9 mouse cellular contexts compared by ENCODE assay signal in genomic region chr12:58545832-58546538, GRCm38 (mm10).
A peak's percentile ranks its signal among the peaks of the same experiment; 100 is the strongest.
DNase-seq lines count a peak whose midpoint lies in the region; ATAC-seq and TF ChIP-seq lines count a peak whose summit lies in the region.
"Had no signal": no experiment of that assay in that cellular context is flagged by ENCODE, and none has a peak within 500 bp of the region (broad histone marks: within the 10 kb centered on the region; RNA-seq: fewer than 3 reads in every experiment).

No protein-coding gene starts in this region.

- 44% methylated on average over 4 of the region's 4 CpGs for WGBS in forebrain, embryonic 13.5 days
- 90% methylated on average over 4 of the region's 4 CpGs for WGBS in forebrain, embryonic 10.5 days
- whole genome bisulfite sequencing in midbrain, embryonic 13.5 days = 87% methylated on average over 4 of the region's 4 CpGs
- WGBS in midbrain, embryonic 10.5 days = 88% methylated on average over 4 of the region's 4 CpGs
- WGBS in midbrain, postnatal 0 days = 68% methylated on average over 4 of the region's 4 CpGs

- no peak overlapping the region; the same call in 1 of the 2 replicates for H3K27ac ChIP-seq in forebrain, embryonic 13.5 days
- no peak overlapping the region for H3K27ac ChIP-seq in forebrain, embryonic 10.5 days
- H3K27ac ChIP-seq in midbrain, embryonic 13.5 days = no peak overlapping the region
- no peak overlapping the region for H3K27ac ChIP-seq in midbrain, embryonic 10.5 days (replicated peaks)
- no peak overlapping the region for H3K27ac ChIP-seq in midbrain, postnatal 0 days (ENCODE audit: low read depth, low read length)
- H3K27ac ChIP-seq: liver, embryonic 13.5 days had no signal

- H3K4me1 ChIP-seq in forebrain, embryonic 13.5 days = peaks cover 14% of the 10 kb centered on the region
- peaks cover 11% of the 10 kb centered on the region for H3K4me1 ChIP-seq in forebrain, embryonic 10.5 days
- H3K4me1 ChIP-seq in midbrain, embryonic 13.5 days (replicated peaks) = peaks cover 6% of the 10 kb centered on the region
- H3K4me1 ChIP-seq in midbrain, embryonic 10.5 days = peaks cover 10% of the 10 kb centered on the region
- no peaks in the 10 kb centered on the region for H3K4me1 ChIP-seq in midbrain, postnatal 0 days (ENCODE audit: insufficient read depth, low read length)
- H3K4me1 ChIP-seq: liver, embryonic 13.5 days had no signal

- no peaks in the 10 kb centered on the region for H3K27me3 ChIP-seq in forebrain, embryonic 13.5 days
- no peaks in the 10 kb centered on the region for H3K27me3 ChIP-seq in forebrain, embryonic 10.5 days (ENCODE audit: poor library complexity, severe bottlenecking)
- H3K27me3 ChIP-seq in midbrain, embryonic 13.5 days = no peaks in the 10 kb centered on the region
- H3K27me3 ChIP-seq in midbrain, embryonic 10.5 days (ENCODE audit: low read depth, poor library complexity, severe bottlenecking) = no peaks in the 10 kb centered on the region
- H3K27me3 ChIP-seq in midbrain, postnatal 0 days (ENCODE audit: insufficient read depth, low read length) = no peaks in the 10 kb centered on the region
- H3K27me3 ChIP-seq: liver, embryonic 13.5 days had no signal

- H3K4me3 ChIP-seq in forebrain, embryonic 13.5 days = no peak overlapping the region
- H3K4me3 ChIP-seq in forebrain, embryonic 10.5 days = no peak overlapping the region
- H3K4me3 ChIP-seq in midbrain, embryonic 13.5 days (replicated peaks) = no peak overlapping the region
- no peak overlapping the region for H3K4me3 ChIP-seq in midbrain, embryonic 10.5 days
- H3K4me3 ChIP-seq in midbrain, postnatal 0 days (ENCODE audit: low read depth, low read length) = no peak overlapping the region
- H3K4me3 ChIP-seq: liver, embryonic 13.5 days had no signal

- no peak overlapping the region for H3K4me2 ChIP-seq in forebrain, embryonic 13.5 days
- H3K4me2 ChIP-seq in midbrain, embryonic 13.5 days (replicated peaks) = no peak overlapping the region
- no peak overlapping the region for H3K4me2 ChIP-seq in midbrain, postnatal 0 days (ENCODE audit: low read depth, low read length, poor library complexity, severe bottlenecking)
- H3K4me2 ChIP-seq: liver, embryonic 13.5 days had no signal

- no peaks in the 10 kb centered on the region for H3K36me3 ChIP-seq in forebrain, embryonic 13.5 days (ENCODE audit: poor library complexity, severe bottlenecking)
- H3K36me3 ChIP-seq in forebrain, embryonic 10.5 days (replicated peaks) = no peaks in the 10 kb centered on the region
- no peaks in the 10 kb centered on the region for H3K36me3 ChIP-seq in midbrain, embryonic 13.5 days
- H3K36me3 ChIP-seq in midbrain, embryonic 10.5 days = no peaks in the 10 kb centered on the region
- no peaks in the 10 kb centered on the region for H3K36me3 ChIP-seq in midbrain, postnatal 0 days (ENCODE audit: insufficient read depth, low read length)
- H3K36me3 ChIP-seq: liver, embryonic 13.5 days had no signal

- no peaks in the 10 kb centered on the region for H3K9me3 ChIP-seq in forebrain, embryonic 13.5 days (replicated peaks)
- H3K9me3 ChIP-seq in forebrain, embryonic 10.5 days = no peaks in the 10 kb centered on the region
- H3K9me3 ChIP-seq in midbrain, embryonic 13.5 days = no peaks in the 10 kb centered on the region
- H3K9me3 ChIP-seq in midbrain, embryonic 10.5 days (replicated peaks) = no peaks in the 10 kb centered on the region
- no peaks in the 10 kb centered on the region for H3K9me3 ChIP-seq in midbrain, postnatal 0 days (ENCODE audit: low read length)
- H3K9me3 ChIP-seq: liver, embryonic 13.5 days had no signal

- DNase-seq in forebrain, embryonic 10.5 days (ENCODE audit: extremely low spot score, low spot score) = no peak
- DNase-seq in midbrain, embryonic 10.5 days (ENCODE audit: low spot score) = no peak
- peak; percentile 12 to 26 for DNase-seq in kidney, adult 8-10 months
- peak; percentile 69 for DNase-seq in midbrain, postnatal 0 days (ENCODE audit: low spot score)
- no peak for DNase-seq in adrenal gland, adult 2 months
- DNase-seq: liver, embryonic 13.5 days had no signal

- peak; percentile 85 for ATAC-seq in forebrain, embryonic 13.5 days
- ATAC-seq in midbrain, embryonic 13.5 days = 0 out of 2 replicates have a peak, but pooled peaks have one; percentile 40
- no peak; the same call in 1 of the 2 replicates for ATAC-seq in midbrain, postnatal 0 days (ENCODE audit: low FRiP score)
- no peak for ATAC-seq in inflammation-experienced regulatory T-cells, adult 6 months

- TF ChIP-seq CTCF in midbrain, postnatal 0 days (IDR thresholded peaks at IDR 0.05) = no peak

- no peak overlapping the region for H3K9ac ChIP-seq in forebrain, embryonic 13.5 days
- no peak overlapping the region for H3K9ac ChIP-seq in midbrain, embryonic 13.5 days (replicated peaks)
- no peak overlapping the region for H3K9ac ChIP-seq in midbrain, postnatal 0 days (replicated peaks; ENCODE audit: low read length, poor library complexity, severe bottlenecking)
- H3K9ac ChIP-seq: liver, embryonic 13.5 days had no signal

Comparison
In these comparisons a context has a peak if more than half of its experiments do, and no peak if none do; other contexts are left out.
1. ATAC-seq: peak in forebrain, embryonic 13.5 days (single experiment) and midbrain, embryonic 13.5 days (single experiment); none in midbrain, postnatal 0 days (single experiment) and inflammation-experienced regulatory T-cells, adult 6 months (single experiment).
2. DNase-seq: peak in kidney, adult 8-10 months (2 of 2) and midbrain, postnatal 0 days (single experiment); none in forebrain, embryonic 10.5 days (single experiment), midbrain, embryonic 10.5 days (single experiment) and adrenal gland, adult 2 months (single experiment).